Mouse (Mus musculus) gastrocnemius, adult 2 months (tissue): ENCODE measurements around the gene Ntn3. TPM values are rescaled to one million over a fixed set of nuclear protein-coding genes. Genes with fewer than 3 reads are reported as not detected.

ENCODE experiments used
- DNase-seq: peaks from one replicate; pipeline ENCODE4 v3.0.0; 2022
- H3K27ac ChIP-seq: fragments of 200-600 bp; 2 replicates; pipeline ENCODE4 v1.8.1; 2022; ENCODE audit warnings: mild to moderate bottlenecking
- H3K4me3 ChIP-seq: fragments of 200-600 bp; 2 replicates; pipeline ENCODE4 v1.8.1; 2022; ENCODE audit warnings: mild to moderate bottlenecking, moderate library complexity
- CTCF ChIP-seq: fragments of 200-600 bp; IDR thresholded peaks from 2 replicates; pipeline ENCODE4 v1.8.1; 2022; ENCODE audit warnings: antibody characterized with exemption, mild to moderate bottlenecking, moderate library complexity
- intact Hi-C: fragments of 180-260 bp; cut with DNase I; formaldehyde crosslinking; loops from one replicate; pipeline ENCODE4 v1.15.1; 2025
- total RNA-seq, 2 experiments: library from RNA; stranded (reverse); gene quantifications; 2 replicates each; pipeline ENCODE4 v1.2.3; 2021

Gene Ntn3
- total RNA-seq, 2 experiments from 2014 or later = 0.31 to 0.39 TPM

DNA sequence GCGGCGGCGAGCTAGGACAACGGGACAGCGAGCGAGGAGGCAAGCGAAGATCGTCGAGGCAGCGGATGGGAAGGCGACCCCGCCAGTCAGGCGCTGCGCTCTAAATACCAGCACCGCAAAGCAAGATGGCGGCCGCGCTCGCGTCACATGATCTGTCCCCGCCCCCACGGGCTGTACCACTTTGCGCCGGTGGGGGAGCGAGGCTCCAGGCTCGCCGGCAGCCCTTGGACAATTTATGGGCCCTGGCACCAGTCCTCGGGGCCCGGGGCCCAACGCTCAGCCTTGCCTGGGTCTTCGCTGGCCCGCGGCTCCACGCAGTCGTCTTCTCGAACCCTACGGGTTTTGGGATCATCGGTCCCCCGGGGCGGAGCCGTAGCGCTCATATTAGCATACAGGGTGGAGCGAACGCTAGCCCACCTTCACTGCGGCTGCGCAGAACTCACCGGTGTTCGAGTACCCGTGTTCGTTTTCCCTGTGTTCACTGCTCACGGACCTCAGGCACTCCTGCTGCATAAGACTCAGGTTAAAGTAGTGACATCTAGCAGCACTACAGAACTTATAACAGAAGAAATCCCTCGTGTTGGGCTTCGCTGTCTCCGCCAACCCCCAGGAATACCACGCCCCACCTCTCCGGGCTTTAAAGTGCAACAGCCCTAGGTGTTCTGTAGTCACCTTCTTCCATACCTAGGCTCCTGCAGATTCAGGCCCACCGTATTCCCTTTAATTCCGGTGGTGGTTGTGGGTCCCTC, 39.8 kb downstream of the Ntn3 start, which contains the start of gene Atp6v0c:
TSS of gene Atp6v0c (minus strand) at position 386 of the 749 bp plus-strand sequence.
- DNase-seq = peak; percentile 97
- Histone ChIP-seq H3K4me3 (peak within 1 kb of the TSS; percentile 89), H3K27ac (peak within 1 kb of the TSS; percentile 100)
- intact Hi-C loops = loop anchor here (2.0 to 5.0 kb wide), 4 partner anchors 53 to 223 kb away; partner anchors contain the start of gene Tedc2
- peak; percentile 21 for TF ChIP-seq CTCF

DNA sequence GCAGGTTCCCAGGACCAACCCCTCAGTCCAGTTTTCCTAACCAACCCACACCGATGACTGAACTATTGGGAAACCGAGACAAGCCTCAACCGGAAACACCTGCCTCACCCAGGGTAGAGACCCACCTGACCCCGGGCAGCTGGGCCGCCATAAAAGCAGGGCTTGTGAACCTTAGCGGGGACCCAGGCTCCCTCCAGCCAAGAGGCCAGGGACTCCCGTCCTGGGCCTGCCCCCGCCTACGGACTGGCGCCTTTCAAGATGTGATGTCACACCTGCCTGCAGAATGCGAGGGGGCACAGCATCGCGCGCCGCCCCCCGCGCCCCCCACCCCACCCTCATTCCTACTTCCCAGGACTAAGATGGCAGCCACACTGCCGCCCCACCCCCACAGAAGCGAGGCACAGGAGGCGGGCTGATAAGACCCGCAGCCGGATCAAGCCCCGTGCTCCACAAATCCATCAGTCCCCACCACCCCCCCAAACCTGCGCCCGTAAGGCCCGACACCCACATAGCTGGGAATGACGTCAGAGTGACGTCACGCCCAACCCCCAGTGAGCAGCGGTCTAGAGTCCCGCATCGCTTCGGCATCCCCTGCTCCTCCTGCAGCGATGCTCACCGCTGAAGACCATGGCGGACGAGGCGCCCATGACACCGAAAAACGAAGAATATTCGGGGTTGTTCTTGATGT, 40.6 kb downstream of the Ntn3 start:
- TF ChIP-seq CTCF = no peak
- peak; percentile 74 for DNase-seq
- Histone ChIP-seq H3K27ac (peak overlapping the region; percentile 100), H3K4me3 (peak overlapping the region; percentile 89)
- intact Hi-C loops = loop anchor here (2.0 kb wide), 1 partner anchor 84 kb away; no protein-coding TSS in a partner anchor

DNA sequence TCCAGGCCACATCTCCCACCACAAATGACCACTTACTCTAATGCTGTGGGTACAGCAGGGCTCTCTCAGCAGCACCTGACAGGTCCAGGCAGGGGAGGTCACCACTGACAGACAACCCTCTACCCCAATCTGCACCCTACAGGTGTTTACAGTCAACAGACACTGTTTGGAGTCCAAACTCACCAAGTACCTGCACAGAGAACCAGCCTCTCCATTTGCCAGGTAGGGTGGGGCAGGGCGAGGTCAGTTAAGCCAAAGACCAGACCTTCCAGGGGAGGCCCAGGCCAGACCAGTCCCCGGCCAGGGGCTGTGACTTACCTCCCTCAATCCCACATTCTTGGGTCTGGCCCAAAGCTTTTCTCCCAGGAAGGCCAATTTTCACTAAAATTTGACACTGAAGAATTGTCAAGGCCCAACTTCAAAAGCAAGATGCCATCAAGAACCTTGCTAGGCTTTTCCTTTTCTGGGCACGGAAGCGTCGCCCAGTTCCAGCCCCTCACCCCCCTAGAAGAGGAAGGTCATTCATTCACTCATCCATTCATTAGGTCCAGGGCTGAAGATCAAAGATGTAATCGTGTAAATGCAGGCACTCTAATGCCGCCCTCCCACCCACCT, 41.3 kb downstream of the Ntn3 start:
- DNase-seq = no peak
- Histone ChIP-seq H3K27ac (peak overlapping the region; percentile 100), H3K4me3 (peak overlapping the region; percentile 89)
- TF ChIP-seq CTCF = no peak
- intact Hi-C loops = loop anchor here (2.0 kb wide), 1 partner anchor 85 kb away; no protein-coding TSS in a partner anchor

DNA sequence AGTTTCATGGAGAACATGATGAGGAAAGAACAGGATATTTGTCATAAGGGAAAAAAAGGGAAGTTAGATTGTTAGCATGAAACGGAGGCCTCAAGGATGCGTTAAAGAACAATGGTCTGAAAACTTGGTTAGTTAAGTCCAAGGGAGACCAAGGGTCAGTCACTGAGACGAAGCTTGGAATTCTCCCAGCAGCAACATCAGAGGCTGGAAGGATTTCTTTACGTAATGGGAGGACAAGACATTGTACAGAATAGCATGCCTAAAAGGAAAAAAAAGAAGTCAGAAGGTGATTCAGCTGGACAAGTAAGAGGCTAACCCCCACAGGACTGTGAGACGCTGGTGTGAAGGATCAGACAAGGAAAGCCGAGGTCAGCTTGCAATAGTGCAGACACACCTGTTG, 42.2 kb downstream of the Ntn3 start:
- intact Hi-C loops = no loop called here
- Histone ChIP-seq H3K4me3 (peak overlapping the region; percentile 89), H3K27ac (peak overlapping the region; percentile 24; the same call in 1 of the 2 replicates)
- no peak for DNase-seq
- TF ChIP-seq CTCF = no peak

DNA sequence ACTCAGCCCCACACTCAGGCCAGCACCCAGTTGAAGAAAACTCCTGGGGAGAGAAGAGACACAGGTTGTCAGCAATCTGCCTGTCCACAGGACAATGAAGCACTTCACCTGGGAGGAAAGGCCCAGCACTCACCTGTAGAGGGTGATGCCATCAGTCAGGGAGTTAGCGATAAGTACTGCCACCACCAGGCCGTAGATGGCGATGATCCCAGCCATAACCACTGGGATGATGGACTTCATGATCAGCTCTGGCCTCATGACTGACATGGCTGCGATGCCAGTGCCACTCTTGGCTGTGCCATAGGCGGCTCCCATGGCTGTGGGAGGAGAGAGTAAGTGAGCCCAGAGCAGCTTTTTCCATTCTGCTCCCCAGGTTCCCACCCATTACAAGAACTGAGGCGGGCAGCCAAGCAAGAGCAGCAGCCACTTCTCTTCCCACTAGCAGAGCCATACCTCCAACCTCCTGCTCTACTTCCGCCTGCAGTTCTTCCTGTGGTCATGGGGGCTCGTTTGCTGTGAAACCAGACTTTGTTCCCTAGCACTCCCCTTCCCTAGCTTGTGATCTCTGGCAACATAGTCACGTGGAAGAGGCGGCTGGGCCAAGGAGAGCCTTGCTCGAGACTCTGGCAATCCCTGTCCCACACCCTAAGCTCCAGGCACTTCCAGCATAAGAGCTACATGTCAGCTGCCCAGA, 44.6 kb downstream of the Ntn3 start:
- no peak for DNase-seq
- no peak for TF ChIP-seq CTCF
- intact Hi-C loops = no loop called here
- Histone ChIP-seq H3K27ac (peak overlapping the region; percentile 43), H3K4me3 (no peak overlapping the region)

DNA sequence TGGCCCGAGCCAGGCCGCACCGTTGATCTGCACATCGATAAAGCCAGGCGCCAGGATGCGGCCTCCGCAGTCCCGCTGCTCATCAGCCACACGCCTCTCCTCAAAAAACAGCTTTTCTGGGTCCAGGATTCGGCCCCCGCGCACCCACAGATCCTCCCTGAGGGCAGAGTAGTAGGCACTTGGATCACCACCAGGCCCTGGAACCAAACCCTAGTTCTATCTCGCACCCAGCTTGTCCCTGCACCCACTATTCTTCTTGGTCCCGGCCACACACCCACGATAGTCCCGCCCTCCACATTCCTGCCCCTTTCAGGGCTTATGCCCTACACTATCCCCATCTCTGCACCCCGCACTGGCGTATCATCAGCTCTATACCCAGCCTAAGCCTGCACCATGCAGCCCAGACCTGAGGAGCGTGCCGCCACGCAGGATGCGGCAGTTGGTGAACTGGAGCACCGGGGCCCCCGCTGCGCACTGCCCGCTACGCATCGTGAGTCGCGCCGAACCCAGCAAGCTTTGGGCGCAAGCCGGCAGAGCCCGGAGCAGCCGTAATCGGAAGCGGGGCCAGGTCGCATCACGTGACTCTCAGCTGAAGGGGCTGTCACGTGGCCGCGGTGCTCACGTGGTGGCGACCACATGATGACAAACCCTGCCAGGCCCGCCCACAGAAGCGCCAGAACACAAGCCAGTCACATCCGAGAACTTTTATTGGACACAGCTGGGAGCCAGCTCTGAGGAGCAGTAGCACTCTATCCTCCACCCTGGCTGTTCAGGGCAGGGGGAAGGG, 46.0 kb downstream of the Ntn3 start, which contains the start of gene Amdhd2:
TSS of gene Amdhd2 (minus strand) at position 591 of the 787 bp plus-strand sequence.
- TF ChIP-seq CTCF = no peak
- intact Hi-C loops = no loop called here
- peak; percentile 98 for DNase-seq
- Histone ChIP-seq H3K4me3 (peak within 1 kb of the TSS; percentile 95), H3K27ac (peak within 1 kb of the TSS; percentile 88)

DNA sequence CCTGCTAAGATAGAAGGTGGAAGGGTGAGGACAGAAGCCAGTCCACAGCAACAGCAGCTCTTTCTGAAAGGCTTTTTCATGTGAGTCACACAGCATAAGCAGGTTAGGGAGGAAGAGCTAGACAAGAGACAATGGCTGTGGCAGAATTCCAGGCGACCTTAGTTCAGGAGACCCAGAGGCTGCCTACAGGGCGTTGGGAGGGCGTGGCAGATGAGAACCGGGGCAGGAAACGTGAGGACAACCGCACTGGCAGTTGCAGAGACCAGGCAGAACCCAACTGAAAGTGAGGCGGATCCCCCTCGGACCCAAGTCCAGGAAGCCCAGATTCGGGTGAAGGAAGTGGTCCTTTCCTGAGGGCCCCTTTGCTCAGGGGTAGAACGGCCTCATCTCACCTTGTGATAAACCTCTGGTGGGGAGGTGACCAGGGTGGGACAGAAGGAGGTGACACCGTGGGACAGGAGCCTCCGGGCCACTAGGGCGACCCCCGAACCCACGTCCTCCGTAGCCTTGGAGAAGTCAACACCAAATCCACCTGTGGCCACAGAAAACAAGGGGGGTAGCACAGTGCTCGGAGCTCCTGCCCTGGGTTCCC, 46.7 kb downstream of the Ntn3 start:
- DNase-seq = peak; percentile 34
- peak overlapping the region; percentile 88 for H3K27ac ChIP-seq

DNA sequence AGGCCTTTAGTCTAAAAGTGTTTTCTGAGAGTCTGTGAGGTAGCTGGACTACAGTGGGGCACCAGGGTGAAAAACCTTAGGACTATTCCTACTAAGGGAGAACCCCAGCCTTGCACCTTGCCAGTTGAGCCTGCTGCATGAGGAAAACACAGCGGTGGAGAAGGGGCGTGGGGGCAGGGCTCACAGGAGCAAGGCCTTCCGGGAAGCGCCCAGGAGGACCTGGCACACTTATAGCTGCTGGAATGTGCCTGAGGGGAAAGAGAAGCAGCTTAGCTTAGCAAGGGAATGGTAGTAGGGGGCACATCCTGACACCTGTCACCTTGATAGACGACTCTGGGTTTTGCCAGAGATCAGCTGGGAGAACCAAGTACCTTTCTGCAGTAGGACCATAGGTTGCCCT, 47.9 kb downstream of the Ntn3 start:
- TF ChIP-seq CTCF = no peak

More for the DNA sequence above, 46.7 kb downstream of the Ntn3 start:
- TF ChIP-seq CTCF = no peak
- peak overlapping the region; percentile 95 for H3K4me3 ChIP-seq
- intact Hi-C loops = no loop called here

DNA sequence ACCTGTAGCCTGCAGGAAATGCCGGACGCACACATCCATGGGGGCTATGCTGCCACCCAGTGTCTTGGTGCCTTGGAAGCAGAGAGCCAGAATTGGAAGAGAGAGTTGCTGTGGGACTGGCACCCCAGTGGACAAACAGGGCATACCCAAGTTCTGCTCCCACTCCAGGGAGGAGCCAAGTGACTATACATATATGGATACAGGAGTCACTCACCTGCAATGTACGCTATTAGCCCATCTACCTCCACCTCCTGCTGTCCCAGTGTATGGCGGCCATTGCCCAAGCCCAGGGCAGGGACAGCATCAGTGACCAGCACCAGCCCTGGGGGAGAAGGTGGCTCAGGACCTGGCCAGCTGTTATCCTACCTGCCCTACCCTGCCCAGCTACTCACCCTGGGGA, 51.8 kb downstream of the Ntn3 start:
- no peak overlapping the region for H3K27ac ChIP-seq
- DNase-seq = no peak
- no peak overlapping the region for H3K4me3 ChIP-seq
- no peak for TF ChIP-seq CTCF
- intact Hi-C loops = no loop called here

More for the DNA sequence above, 47.9 kb downstream of the Ntn3 start:
- intact Hi-C loops = no loop called here
- no peak overlapping the region for H3K27ac ChIP-seq
- no peak for DNase-seq
- H3K4me3 ChIP-seq = no peak overlapping the region

DNA sequence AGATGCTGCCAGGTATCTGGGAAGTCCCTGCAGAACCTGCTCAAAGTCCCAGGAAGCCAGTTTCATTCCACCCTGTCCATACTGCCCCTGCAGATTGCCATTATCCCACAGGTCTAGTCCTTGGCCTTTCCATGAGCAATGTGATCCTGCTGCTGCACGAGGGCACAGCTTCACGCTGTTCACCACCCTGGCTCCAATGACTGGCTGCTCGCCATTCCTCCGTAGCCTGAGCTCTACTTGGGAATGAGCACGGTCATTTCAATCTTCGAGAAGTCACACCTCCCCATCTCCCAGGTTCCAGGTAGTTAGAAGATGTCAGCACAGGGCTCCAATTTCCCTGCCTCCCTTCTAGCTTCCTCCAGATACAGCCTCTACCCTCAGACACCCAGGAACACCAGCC, 52.2 kb downstream of the Ntn3 start:
- intact Hi-C loops = no loop called here
- H3K4me3 ChIP-seq = no peak overlapping the region
- H3K27ac ChIP-seq = no peak overlapping the region
- DNase-seq = no peak
- TF ChIP-seq CTCF = no peak

DNA sequence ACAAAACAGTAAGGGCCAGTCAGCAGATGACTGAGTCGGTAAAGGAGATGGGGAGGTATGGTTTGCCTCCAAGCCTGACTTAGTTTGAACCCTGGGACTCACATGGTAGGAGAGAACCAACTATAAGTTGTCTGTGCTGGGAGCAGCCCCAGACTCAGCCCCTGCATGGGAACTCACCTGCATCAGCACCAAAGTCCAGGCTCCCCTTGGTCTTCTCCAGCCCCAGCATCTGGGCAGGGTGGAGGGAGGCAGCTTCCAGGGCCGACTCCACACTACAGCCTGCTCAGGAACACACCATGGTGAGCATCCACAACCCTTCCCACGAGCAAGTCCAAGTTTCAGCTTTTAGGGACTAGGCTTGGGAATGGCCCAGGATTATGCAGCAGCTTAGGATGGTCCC, 52.9 kb downstream of the Ntn3 start:
- DNase-seq = no peak
- no peak for TF ChIP-seq CTCF
- Histone ChIP-seq H3K4me3 (no peak overlapping the region), H3K27ac (no peak overlapping the region)
- intact Hi-C loops = no loop called here
